Mouse (Mus musculus) naive thymus-derived CD4-positive, alpha-beta T cell, adult 2 months (primary cell): ENCODE results near the gene Fbxl5.

ENCODE experiments used
- DNase-seq: peaks from one replicate; pipeline ENCODE4 v3.0.0-alpha.2; 2011; ENCODE audit warnings: low read depth

The Fbxl5 gene

DNA sequence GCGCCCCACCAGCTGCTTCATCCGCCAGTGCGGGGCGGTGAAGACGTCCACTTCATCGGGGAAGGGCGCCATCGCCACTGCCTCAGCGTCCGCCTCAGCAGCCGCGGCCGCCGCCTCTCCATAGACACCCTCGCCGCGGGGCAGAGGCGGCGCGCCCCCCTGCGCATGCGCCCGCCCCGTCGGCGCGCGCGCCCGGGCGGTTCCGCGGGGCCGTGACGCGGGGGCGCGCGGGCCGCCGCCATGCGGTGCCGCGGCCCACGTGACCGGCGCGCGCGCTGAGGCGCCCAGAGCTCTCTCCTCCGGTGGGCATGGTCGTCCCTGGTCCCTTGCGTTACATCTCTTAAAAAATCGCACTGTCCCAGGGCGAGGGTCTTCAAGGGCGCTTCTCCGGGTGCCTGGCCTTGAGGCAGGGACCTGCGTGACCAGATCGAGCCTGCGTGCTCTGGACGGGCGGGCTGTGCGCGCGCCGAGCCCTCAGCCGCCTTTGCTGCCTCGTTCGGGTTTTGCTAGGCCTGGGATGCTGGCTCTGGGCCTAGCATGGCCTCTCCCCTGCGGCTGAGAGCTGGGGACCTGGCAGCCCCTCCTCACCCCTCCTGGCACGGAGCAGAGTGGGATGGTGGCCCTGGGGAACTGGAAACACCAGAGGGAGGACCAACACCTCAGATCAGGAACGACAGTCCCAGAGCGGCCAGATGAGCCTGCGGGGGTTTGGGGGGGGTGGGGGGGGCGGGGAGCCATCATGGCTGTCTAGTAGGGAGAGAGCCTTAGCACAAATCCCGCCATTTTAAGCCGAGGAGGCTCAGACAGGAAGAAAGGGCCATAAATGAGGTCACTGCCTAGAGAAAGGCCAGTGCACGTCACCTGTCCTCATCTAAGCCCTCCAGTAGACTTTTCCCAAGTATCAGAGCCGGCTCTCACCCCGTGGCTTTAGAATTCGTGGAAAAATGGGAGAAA lies 39.2 kb downstream of the Fbxl5 start:
- DNase-seq: peak; percentile 90

DNA sequence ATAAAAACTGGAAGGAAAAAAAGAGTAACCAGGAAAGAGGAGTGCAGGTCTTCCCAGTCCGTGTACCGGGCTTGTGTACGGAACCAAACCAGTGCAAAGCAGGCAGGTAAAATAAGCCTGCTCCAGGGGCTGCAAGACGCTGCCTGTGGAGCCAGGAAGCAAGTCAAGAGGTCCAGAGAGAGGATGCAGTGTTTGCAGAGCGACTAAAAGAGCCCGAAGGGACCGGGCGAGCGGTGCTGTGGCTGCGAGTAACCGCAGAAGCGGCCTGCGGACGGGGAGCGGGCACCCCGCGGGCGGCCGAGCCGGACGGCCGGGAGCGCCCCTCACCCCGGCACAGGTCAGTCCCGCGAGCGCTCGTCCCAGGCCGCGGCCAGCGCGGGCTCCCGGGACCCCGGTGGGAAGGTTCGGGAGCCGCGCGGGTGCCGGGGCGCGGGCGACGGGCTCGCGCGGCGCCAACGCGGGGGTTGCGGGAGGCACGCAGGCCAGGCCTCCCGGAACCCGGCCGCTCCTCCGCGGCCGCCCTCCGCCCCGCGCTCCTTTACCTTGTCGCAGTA lies 39.9 kb downstream of the Fbxl5 start:
- peak; percentile 48 for DNase-seq

GRCm38 (mm10) chr5:43778583-43778982 lies 42.9 kb downstream of the Fbxl5 start:
- DNase-seq: no peak

DNA sequence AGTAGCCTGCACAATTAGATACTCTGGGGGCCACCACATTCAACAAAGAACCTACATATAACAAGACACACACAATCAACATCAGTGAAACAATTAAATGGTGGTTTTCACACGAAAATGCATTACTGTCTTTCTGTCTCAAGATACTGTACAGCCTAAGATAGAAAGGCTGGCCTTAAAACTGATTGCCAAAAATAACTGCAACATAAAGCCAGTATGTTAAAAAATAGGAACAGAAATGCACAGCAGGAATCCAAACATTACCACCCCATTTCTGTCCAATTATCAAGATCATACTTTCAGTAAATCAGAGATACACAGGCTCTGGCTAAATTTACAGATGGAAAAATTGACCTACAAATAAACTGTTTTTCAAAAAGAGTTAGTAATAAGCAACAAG lies 44.4 kb downstream of the Fbxl5 start:
- no peak for DNase-seq

GRCm38 (mm10) chr5:43776407-43776806 lies 45.0 kb downstream of the Fbxl5 start:
- no peak for DNase-seq

DNA sequence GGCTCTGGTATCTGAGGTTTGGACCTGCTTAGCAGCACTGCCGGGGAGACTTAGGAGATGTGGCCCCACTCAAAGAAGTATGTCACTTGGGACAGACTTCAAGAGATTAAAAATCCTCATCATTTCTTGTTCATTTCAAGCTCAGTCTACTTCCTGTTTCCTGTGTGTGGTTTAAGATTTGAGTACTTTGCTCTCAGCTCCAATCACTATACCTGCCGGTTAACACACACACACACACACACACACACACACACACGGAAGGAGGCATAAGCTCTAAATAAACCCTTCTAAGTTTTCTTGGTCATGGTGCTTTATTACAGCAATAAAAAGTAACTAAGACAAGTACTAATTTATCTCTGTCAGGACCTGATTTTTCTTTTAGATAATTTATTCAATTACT lies 49.9 kb downstream of the Fbxl5 start:
- peak; percentile 81 for DNase-seq

GRCm38 (mm10) chr5:43770618-43771354 lies 50.7 kb downstream of the Fbxl5 start:
- DNase-seq: peak; percentile 22

- DNase-seq: no peak
Observed at GRCm38 (mm10) chr5:43749092-43749491, 72.3 kb downstream of the Fbxl5 start.

- DNase-seq: no peak
Observed at GRCm38 (mm10) chr5:43748039-43748438, 73.4 kb downstream of the Fbxl5 start.

DNA sequence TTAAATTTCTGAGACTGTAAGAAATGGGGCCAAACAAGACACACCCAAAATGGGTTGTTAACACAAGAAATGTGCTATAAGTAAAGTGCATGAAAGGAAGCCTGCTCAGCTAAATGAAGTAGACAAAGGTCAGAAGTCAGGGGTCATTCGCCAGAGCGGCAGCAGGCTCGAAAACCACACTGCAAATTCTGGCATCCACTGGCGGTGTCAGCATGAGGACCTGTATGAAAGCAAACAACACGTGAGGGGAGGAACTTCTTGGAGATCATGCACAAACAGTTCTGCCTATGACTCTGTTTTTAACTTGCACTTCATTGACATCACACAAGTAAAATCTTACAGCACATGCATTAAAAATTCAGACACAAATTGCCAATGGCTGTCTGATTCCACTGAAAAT lies 76.3 kb downstream of the Fbxl5 start:
- DNase-seq: no peak

DNA sequence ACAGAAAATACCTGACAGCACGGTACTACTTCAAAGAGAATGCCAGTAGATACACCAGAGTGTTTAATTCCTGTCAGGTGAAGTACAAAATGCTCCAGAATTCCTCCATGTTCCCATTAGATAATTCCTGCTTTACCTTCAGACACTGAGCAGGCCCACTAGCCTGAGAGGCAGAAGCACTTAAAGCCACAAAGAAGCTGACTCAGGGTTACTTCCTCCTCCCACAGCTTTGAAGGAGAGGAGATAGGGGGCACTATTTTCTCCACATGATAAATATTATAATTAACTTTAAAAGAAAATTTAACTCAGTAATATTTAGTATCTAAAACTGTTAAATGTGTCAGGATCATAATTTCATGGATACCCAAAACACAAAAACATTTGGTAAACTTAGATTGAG lies 77.3 kb downstream of the Fbxl5 start:
- DNase-seq: no peak

DNA sequence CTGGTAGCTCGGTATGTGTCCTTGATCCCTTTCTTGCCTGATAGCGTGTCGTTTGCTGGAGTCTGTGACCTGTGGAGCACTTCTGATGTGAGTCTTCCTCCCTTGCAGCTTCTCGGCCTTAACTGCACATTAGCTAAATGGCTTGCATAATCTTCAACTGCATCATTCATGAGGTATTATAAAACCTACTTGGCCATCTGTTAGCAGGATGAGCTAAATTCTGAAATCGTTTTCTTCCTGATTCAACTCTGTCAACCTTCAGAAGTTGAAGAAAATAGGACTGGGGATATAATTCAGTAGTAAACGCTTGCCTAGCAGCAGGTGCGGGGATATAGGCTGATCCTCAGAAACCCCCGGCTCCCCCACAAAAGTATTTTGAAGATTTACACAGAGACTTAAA lies 89.1 kb downstream of the Fbxl5 start:
- DNase-seq: no peak

GRCm38 (mm10) chr5:43728375-43729165 lies 92.9 kb downstream of the Fbxl5 start:
- no peak for DNase-seq

DNA sequence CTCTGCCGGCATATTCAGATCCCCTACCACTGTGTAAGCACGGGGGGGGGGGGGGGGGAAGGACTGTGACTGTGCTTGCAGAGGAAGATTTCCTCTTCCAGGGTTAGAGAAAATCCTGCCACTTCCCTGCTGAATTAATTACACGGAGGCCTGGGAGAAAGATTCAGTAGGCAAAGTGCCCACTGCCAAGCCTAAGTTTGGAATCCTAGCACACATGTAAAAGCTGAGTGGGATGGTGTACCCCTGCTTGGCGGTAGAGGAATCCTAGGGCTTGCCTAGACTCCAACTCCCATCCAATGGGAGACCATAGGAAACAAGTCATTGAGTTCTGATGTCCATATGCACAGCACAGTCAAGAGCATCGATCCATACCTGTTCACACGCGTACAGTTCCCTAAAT lies 97.6 kb downstream of the Fbxl5 start:
- DNase-seq: no peak

GRCm38 (mm10) chr5:43722452-43722783 lies 99.0 kb downstream of the Fbxl5 start:
- DNase-seq: no peak

DNA sequence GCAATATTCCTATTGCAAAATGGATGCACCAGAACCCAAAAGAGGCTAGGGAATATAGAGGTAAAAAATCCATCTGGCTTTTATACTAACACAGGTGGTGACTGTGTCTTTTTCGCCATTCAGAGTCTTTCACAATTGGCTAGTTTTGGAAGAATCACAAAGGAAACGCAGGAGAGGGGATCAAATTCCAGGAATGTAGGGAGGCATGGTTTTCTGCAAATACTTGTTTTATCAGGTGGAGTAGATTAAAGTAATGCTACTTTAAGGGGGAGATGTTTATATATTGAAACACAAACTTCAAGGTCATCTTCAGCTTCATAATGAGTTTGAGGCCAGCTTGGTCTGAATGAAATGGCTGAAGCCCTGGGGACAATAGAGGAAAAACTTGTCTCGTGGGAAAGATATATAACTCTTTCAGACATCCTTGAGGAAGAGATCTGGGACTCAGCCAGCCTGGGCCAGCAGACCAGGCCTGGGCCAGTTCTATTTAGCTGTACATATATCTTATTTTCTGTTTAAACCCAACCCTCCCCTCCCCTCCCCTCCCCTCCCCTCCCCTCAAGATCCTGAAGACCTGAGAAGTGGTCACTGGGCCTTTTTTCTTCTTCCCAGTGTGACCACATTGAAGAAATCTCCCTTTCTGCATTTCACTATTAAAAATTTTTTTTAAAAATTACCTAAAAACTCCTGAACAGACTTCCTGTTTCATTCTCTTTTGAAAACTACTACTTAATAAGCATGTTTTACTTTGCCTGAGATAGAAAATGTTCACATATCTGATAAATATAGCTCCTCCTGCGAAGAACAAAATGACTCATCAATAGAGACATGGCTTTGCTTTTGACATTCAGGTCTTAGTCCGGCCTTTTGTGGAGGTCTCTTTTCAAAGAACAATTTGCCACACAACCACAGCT lies 99.6 kb downstream of the Fbxl5 start:
- no peak for DNase-seq

- no peak for DNase-seq
Observed at GRCm38 (mm10) chr5:43699240-43699639, 122.2 kb downstream of the Fbxl5 start.

DNA sequence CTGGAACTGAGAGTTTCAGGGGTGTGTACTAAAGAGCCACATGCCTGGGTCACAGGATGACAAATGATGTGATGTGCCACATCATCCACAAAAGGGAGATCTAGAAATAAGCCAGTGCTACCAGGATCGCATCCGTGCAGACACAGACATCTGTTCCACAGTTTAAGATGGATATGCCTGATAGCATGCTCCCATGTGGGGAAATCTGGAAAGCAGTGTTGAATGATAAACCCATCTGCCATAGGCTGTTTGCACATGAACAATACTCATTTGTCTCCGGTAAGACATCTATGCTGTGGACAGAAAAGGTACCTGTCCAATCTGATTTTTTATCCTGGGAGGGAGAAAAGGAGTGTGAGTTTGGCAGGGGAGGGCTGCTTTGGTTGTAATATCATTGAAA lies 124.3 kb downstream of the Fbxl5 start:
- no peak for DNase-seq
